In genomic region chr15:82958253-82958701, GRCm38 (mm10) we compare ENCODE assay signal across 7 mouse cellular contexts. TPM values are rescaled to one million over a fixed set of nuclear protein-coding genes. Genes with fewer than 3 reads are reported as not detected.
A peak's percentile ranks its signal among the peaks of the same experiment; 100 is the strongest.
DNase-seq lines count a peak whose midpoint lies in the region; ATAC-seq and TF ChIP-seq lines count a peak whose summit lies in the region.

No protein-coding gene starts in this region.

- TF ChIP-seq POLR2A in bone marrow macrophage, adult 2 months (IDR thresholded peaks at IDR 0.05; ENCODE audit: borderline replicate concordance, low read depth, low read length), result no peak

- intact Hi-C loops in left cerebral cortex, postnatal 10 days (cut with DNase I), result no loop called here

- ATAC-seq in hindbrain, embryonic 16.5 days, result peak; percentile 40

- no peaks in the 10 kb centered on the region for H3K36me3 ChIP-seq in hindbrain, embryonic 16.5 days (ENCODE audit: control insufficient read depth, insufficient read depth, low read length)

- H3K27ac ChIP-seq in bone marrow macrophage, adult 2 months (ENCODE audit: insufficient read depth, low read depth, low read length), result no peak overlapping the region
- peak overlapping the region; percentile 68 for H3K27ac ChIP-seq in hindbrain, embryonic 16.5 days (ENCODE audit: low read depth, low read length)

- peak overlapping the region; percentile 51 for H3K9ac ChIP-seq in hindbrain, embryonic 16.5 days (ENCODE audit: low read depth, low read length)

- no peaks in the 10 kb centered on the region for H3K4me1 ChIP-seq in bone marrow macrophage, adult 2 months (ENCODE audit: control insufficient read depth, insufficient read depth, low read length)
- peaks cover 74% of the 10 kb centered on the region for H3K4me1 ChIP-seq in hindbrain, embryonic 16.5 days (ENCODE audit: control insufficient read depth, insufficient read depth, low read depth, low read length)

- peak overlapping the region; percentile 58 for H3K4me2 ChIP-seq in hindbrain, embryonic 16.5 days (ENCODE audit: low read length)

- 1% methylated on average over 16 of the region's 16 CpGs for WGBS in hindbrain, embryonic 16.5 days

- no peaks in the 10 kb centered on the region for H3K9me3 ChIP-seq in hindbrain, embryonic 16.5 days (ENCODE audit: control insufficient read depth, low read length)

- 0 out of 2 replicates have a peak overlapping the region, but pooled peaks have one; percentile 0 for H3K4me3 ChIP-seq in bone marrow macrophage, adult 2 months (ENCODE audit: insufficient read depth, low read length)
- H3K4me3 ChIP-seq in hindbrain, embryonic 16.5 days (ENCODE audit: low read length), result peak overlapping the region; percentile 28

- peak; percentile 59 for DNase-seq in MN1 (ENCODE audit: low spot score)
- peak; percentile 51 to 58 for DNase-seq in left cerebral cortex, postnatal 10 days (ENCODE audit: extremely low spot score in 1 of 2, low spot score in 2 of 2)
- DNase-seq in retina, postnatal 1 day, result peak; percentile 92
- DNase-seq in spleen, postnatal 4 days (ENCODE audit: low spot score in 2 of 2), result no peak
- DNase-seq in thymus, postnatal 0 days (ENCODE audit: low spot score), result no peak

- no peaks in the 10 kb centered on the region; the same call in none of the 2 replicates for H3K27me3 ChIP-seq in hindbrain, embryonic 16.5 days (replicated peaks; ENCODE audit: control insufficient read depth, insufficient read depth, low read length)

- TF ChIP-seq CTCF in bone marrow macrophage, adult 2 months (IDR thresholded peaks at IDR 0.05; ENCODE audit: low read depth, low read length), result no peak

RNA-seq across cellular contexts. Expression of gene Tcf20, which starts 29.4 kb away (rescaled TPM):
- 20.1 and 21.4 TPM in 2 replicates for polyA plus RNA-seq in bone marrow macrophage, adult 2 months (2012; ENCODE audit: insufficient read depth, insufficient read length, missing spikeins)
- 9.3 TPM in 2 replicates for polyA plus RNA-seq in hindbrain, embryonic 16.5 days (2015; fragmentation: Nextera tagmentation; extraction: Ambion mirVana)
- 100 to 1,000 TPM; 123 to 128 TPM for total RNA-seq in left cerebral cortex, postnatal 10 days (2021)
- polyA plus RNA-seq in thymus, postnatal 0 days (2015; fragmentation: Nextera tagmentation; extraction: Ambion mirVana), result 9.9 and 13.1 TPM in 2 replicates

Comparison
In these comparisons a context has a peak if more than half of its experiments do, and no peak if none do; other contexts are left out.
1. DNase-seq: peak in MN1 (single experiment), left cerebral cortex, postnatal 10 days (2 of 2) and retina, postnatal 1 day (single experiment); none in spleen, postnatal 4 days (0 of 2) and thymus, postnatal 0 days (single experiment).